Mouse (Mus musculus) gastrocnemius, postnatal 36 days (tissue): ENCODE data around the gene Isca1. TPM values are rescaled to one million over a fixed set of nuclear protein-coding genes. Genes with fewer than 3 reads are reported as not detected.

Experiments
- total RNA-seq, 2 experiments: library from RNA; stranded (reverse); gene quantifications; 2 replicates each; pipeline ENCODE4 v1.2.3; 2021

Isca1 gene
- total RNA-seq, 2 experiments from 2014 or later, result 179 to 181 TPM

Other genes starting within 250 kb of the Isca1 start
- gene Agtpbp1, start 184.6 kb downstream of the Isca1 start, total RNA-seq, result 10 to 100 TPM; 44.0 to 57.1 TPM
- 10 to 100 TPM; 32.0 to 36.5 TPM for gene Naa35, start 184.6 kb downstream of the Isca1 start, total RNA-seq
- 1 to 10 TPM; 5.9 to 6.8 TPM for gene Golm1, start 94.0 kb downstream of the Isca1 start, total RNA-seq
- gene 4921517D22Rik, start 75.7 kb downstream of the Isca1 start, total RNA-seq, result not detected
- gene Spata31d1a, start 59.5 kb downstream of the Isca1 start, total RNA-seq, result not detected
- gene Spata31d1b, start 57.5 kb downstream of the Isca1 start, total RNA-seq, result not detected
- not detected for gene Spata31d1d, start 38.1 kb downstream of the Isca1 start, total RNA-seq
- not detected for gene 1700014D04Rik, start 23.1 kb downstream of the Isca1 start, total RNA-seq
- not detected for gene Gm49354, start 12.4 kb upstream of the Isca1 start, total RNA-seq
- gene Tut7, start 53.3 kb upstream of the Isca1 start, total RNA-seq, result 10 to 100 TPM; 31.2 to 33.6 TPM